Mouse (Mus musculus) limb, embryonic 14.5 days (tissue): ENCODE data around the gene Chit1. TPM values are rescaled to one million over a fixed set of nuclear protein-coding genes. Genes with fewer than 3 reads are reported as not detected.

Experiments used
- ATAC-seq: fragments of 200-750 bp; cut with Nextera tagmentation; 2 replicates; pipeline ENCODE4 v1.8.0; 2017; ENCODE audit warnings: low read depth, moderate number of reproducible peaks, moderate TSS enrichment; ENCODE audit not compliant: low FRiP score
- DNase-seq: peaks from one replicate; pipeline ENCODE4 v3.0.0-alpha.2; 2015; ENCODE audit warnings: low spot score
- H3K27ac ChIP-seq: fragments of 300-500 bp; sonication (generic); replicated peaks from 2 replicates; pipeline ENCODE4 v1.5.1; 2014; ENCODE audit warnings: low read depth, mild to moderate bottlenecking, low read length, moderate library complexity, mixed read lengths
- H3K27me3 ChIP-seq: fragments of 300-500 bp; sonication (generic); 2 replicates; pipeline ENCODE4 v1.6.1; 2014; ENCODE audit warnings: low read length, mixed read lengths; ENCODE audit not compliant: control insufficient read depth, insufficient read depth
- H3K36me3 ChIP-seq: fragments of 300-500 bp; sonication (generic); 2 replicates; pipeline ENCODE4 v1.6.1; 2014; ENCODE audit warnings: mild to moderate bottlenecking, low read length, moderate library complexity, mixed read lengths; ENCODE audit not compliant: control insufficient read depth, insufficient read depth
- H3K4me1 ChIP-seq: fragments of 300-500 bp; sonication (generic); 2 replicates; pipeline ENCODE4 v1.6.1; 2014; ENCODE audit warnings: antibody characterized with exemption, low read length, mixed read lengths; ENCODE audit not compliant: control insufficient read depth, insufficient read depth
- H3K4me2 ChIP-seq: fragments of 300-500 bp; sonication (generic); replicated peaks from 2 replicates; pipeline ENCODE4 v1.6.1; 2014; ENCODE audit warnings: low read depth, mild to moderate bottlenecking, low read length, moderate library complexity; ENCODE audit not compliant: severe bottlenecking
- H3K4me3 ChIP-seq: fragments of 300-500 bp; sonication (generic); replicated peaks from 2 replicates; pipeline ENCODE4 v1.5.1; 2014; ENCODE audit warnings: low read length
- H3K9ac ChIP-seq: fragments of 300-500 bp; sonication (generic); 2 replicates; pipeline ENCODE4 v1.6.1; 2014; ENCODE audit warnings: mild to moderate bottlenecking, low read depth, low read length, moderate library complexity; ENCODE audit not compliant: severe bottlenecking
- H3K9me3 ChIP-seq: fragments of 300-500 bp; sonication (generic); 2 replicates; pipeline ENCODE4 v1.6.1; 2016; ENCODE audit warnings: low read length; ENCODE audit not compliant: control insufficient read depth
- POLR2A ChIP-seq: fragments of 200-500 bp; IDR thresholded peaks from 2 replicates; pipeline ENCODE4 v1.8.0; 2012; ENCODE audit warnings: inconsistent platforms, mild to moderate bottlenecking, moderate library complexity, borderline replicate concordance; ENCODE audit not compliant: insufficient read depth, insufficient read length; ENCODE audit errors: extremely low read depth
- WGBS: fragments of 180-500 bp; shearing (Covaris S2); extraction: QIAGEN DNeasy Blood & Tissue Kit; methylation state at CpG from one replicate; pipeline ENCODE4 v1.1.7; 2014; 5-methylcytosine and 5-hydroxymethylcytosine counted together
- polyA plus RNA-seq, 2 experiments: library from polyadenylated mRNA; depleted of rRNA in 1 of 2; stranded (reverse) in 1 of 2; unstranded in 1 of 2; fragments of >200 nt; fragmentation: Nextera tagmentation in 1 of 2; extraction: Ambion mirVana in 1 of 2; gene quantifications; 2 replicates each; pipeline versions ENCODE4 v1.2.1 to v1.2.3; 2012 to 2014

The Chit1 gene
- polyA plus RNA-seq, 2 experiments: 0.18 to 0.33 TPM

GRCm38 (mm10) chr1:134173081-134173480, 62.0 kb downstream of the Chit1 start:
- ATAC-seq: no peak
- Histone ChIP-seq H3K4me3 (no peak overlapping the region), H3K9ac (no peak overlapping the region), H3K9me3 (no peaks in the 10 kb centered on the region), H3K4me1 (no peaks in the 10 kb centered on the region), H3K36me3 (no peaks in the 10 kb centered on the region), H3K27ac (no peak overlapping the region), H3K27me3 (no peaks in the 10 kb centered on the region), H3K4me2 (no peak overlapping the region)
- TF ChIP-seq POLR2A: no peak
- DNase-seq: no peak
- WGBS: 76% methylated on average over 7 of the region's 7 CpGs

GRCm38 (mm10) chr1:134177976-134178375, 66.9 kb downstream of the Chit1 start:
- 0 out of 2 replicates have a peak, but pooled peaks cover 7% of the 10 kb centered on the region for H3K4me1 ChIP-seq
- H3K9ac ChIP-seq: no peak overlapping the region
- no peak overlapping the region for H3K4me3 ChIP-seq
- ATAC-seq (no peak), DNase-seq (no peak)
- no peaks in the 10 kb centered on the region for H3K36me3 ChIP-seq
- H3K27me3 ChIP-seq: no peaks in the 10 kb centered on the region
- no peak overlapping the region for H3K27ac ChIP-seq
- H3K4me2 ChIP-seq: no peak overlapping the region
- 92% methylated on average over 5 of the region's 5 CpGs for WGBS
- TF ChIP-seq POLR2A: no peak
- H3K9me3 ChIP-seq: no peaks in the 10 kb centered on the region

- H3K4me3 ChIP-seq: no peak within 1 kb of the TSS
- no peak within 1 kb of the TSS for H3K4me2 ChIP-seq
- no peak within 1 kb of the TSS for H3K9ac ChIP-seq
Measured at GRCm38 (mm10) chr1:134182025-134182424, 71.0 kb downstream of the Chit1 start, which contains the start of gene Chil1. TSS of gene Chil1 (plus strand) at chr1:134182176.

GRCm38 (mm10) chr1:134184089-134184488, 73.0 kb downstream of the Chit1 start:
- no peak for TF ChIP-seq POLR2A
- no peak overlapping the region for H3K4me3 ChIP-seq
- WGBS: 86% methylated on average over 4 of the region's 4 CpGs

More at GRCm38 (mm10) chr1:134182025-134182424, 71.0 kb downstream of the Chit1 start, which contains the start of gene Chil1:
- no peak for ATAC-seq
- Histone ChIP-seq H3K27me3 (no peaks in the 10 kb centered on the region), H3K36me3 (no peaks in the 10 kb centered on the region), H3K27ac (peak within 1 kb of the TSS; percentile 50; the same call in 1 of the 2 replicates), H3K4me1 (0 out of 2 replicates have a peak, but pooled peaks cover 7% of the 10 kb centered on the region), H3K9me3 (no peaks in the 10 kb centered on the region)
- DNase-seq: no peak
- WGBS: 56% methylated on average over 4 of the region's 4 CpGs
- TF ChIP-seq POLR2A: no peak

GRCm38 (mm10) chr1:134188217-134188616, 77.2 kb downstream of the Chit1 start:
- Histone ChIP-seq H3K9ac (no peak overlapping the region), H3K4me2 (no peak overlapping the region), H3K4me3 (no peak overlapping the region), H3K27me3 (no peaks in the 10 kb centered on the region), H3K4me1 (0 out of 2 replicates have a peak, but pooled peaks cover 3% of the 10 kb centered on the region), H3K9me3 (no peaks in the 10 kb centered on the region), H3K27ac (no peak overlapping the region), H3K36me3 (no peaks in the 10 kb centered on the region)
- ATAC-seq (no peak), DNase-seq (no peak)
- 85% methylated on average over 5 of the region's 5 CpGs for WGBS
- no peak for TF ChIP-seq POLR2A

More at GRCm38 (mm10) chr1:134184089-134184488, 73.0 kb downstream of the Chit1 start:
- H3K27ac ChIP-seq: no peak overlapping the region
- H3K9ac ChIP-seq: no peak overlapping the region
- 0 out of 2 replicates have a peak, but pooled peaks cover 7% of the 10 kb centered on the region for H3K4me1 ChIP-seq
- ATAC-seq (no peak), DNase-seq (no peak)
- H3K4me2 ChIP-seq: no peak overlapping the region
- H3K9me3 ChIP-seq: no peaks in the 10 kb centered on the region
- no peaks in the 10 kb centered on the region for H3K36me3 ChIP-seq
- no peaks in the 10 kb centered on the region for H3K27me3 ChIP-seq
